Mouse (Mus musculus): ENCODE measurements around the gene Dars2. TPM values are rescaled to one million over a fixed set of nuclear protein-coding genes. Genes with fewer than 3 reads are reported as not detected.

Gene Dars2
- total RNA-seq, 2 experiments from 2014 or later, result 25.3 to 28.4 TPM

Other genes with a start within 250 kb of the Dars2 start
- 10 to 100 TPM; 39.6 to 48.4 TPM for gene Rc3h1, start 164.2 kb downstream of the Dars2 start, total RNA-seq (2021)
- under 1 TPM; 0.07 to 0.36 TPM for gene Serpinc1, start 92.1 kb downstream of the Dars2 start, total RNA-seq (2021)
- gene Zbtb37, start 35.8 kb downstream of the Dars2 start, total RNA-seq (2021), result 10 to 100 TPM; 14.2 to 15.7 TPM
- gene Cenpl, start 55 bp upstream of the Dars2 start, total RNA-seq (2021), result 1 to 10 TPM; 1.0 to 1.2 TPM
- 10 to 100 TPM; 10.7 to 11.1 TPM for gene Klhl20, start 60.9 kb upstream of the Dars2 start, total RNA-seq (2021)
- 1 to 10 TPM; 3.4 to 4.6 TPM for gene Ankrd45, start 72.0 kb upstream of the Dars2 start, total RNA-seq (2021)
- gene Tex50, start 88.7 kb upstream of the Dars2 start, total RNA-seq (2021), result not detected
- 100 to 1,000 TPM; 348 to 375 TPM for gene Prdx6, start 180.6 kb upstream of the Dars2 start, total RNA-seq (2021)

Data from heart, adult 18-20 months (tissue).